In genomic region chr1:38699244-38699643, GRCm38 (mm10) we compare ENCODE assay signal across 20 mouse cellular contexts. TPM values are rescaled to one million over a fixed set of nuclear protein-coding genes. Genes with fewer than 3 reads are reported as not detected.
"Had no signal": no experiment of that assay in that cellular context is flagged by ENCODE, and none has a peak within 500 bp of the region (broad histone marks: within the 10 kb centered on the region; RNA-seq: fewer than 3 reads in every experiment).

No protein-coding gene starts in this region.

- DNase-seq: kidney, adult 8-10 months; kidney, postnatal 10 days; kidney, postnatal 36 days; layer of hippocampus, postnatal 36 days; liver, embryonic 13.5 days; lung, adult 2 months; right cerebral cortex, postnatal 14 days; right cerebral cortex, postnatal 4 days; thymus, adult 2 months; thymus, postnatal 25 days had no signal

- H3K9me3 ChIP-seq: kidney, embryonic 15.5 days; limb, embryonic 13.5 days; liver, embryonic 13.5 days; midbrain, embryonic 13.5 days; neural tube, embryonic 13.5 days had no signal

- H3K27me3 ChIP-seq: kidney, embryonic 15.5 days; limb, embryonic 13.5 days; liver, embryonic 13.5 days; midbrain, embryonic 13.5 days; neural tube, embryonic 13.5 days had no signal

- ATAC-seq: intestine, embryonic 16.5 days; midbrain, embryonic 13.5 days; midbrain, embryonic 16.5 days had no signal

- H3K4me3 ChIP-seq: kidney, embryonic 15.5 days; left cerebral cortex, adult 2 months; limb, embryonic 13.5 days; liver, embryonic 13.5 days; midbrain, embryonic 13.5 days; myocyte; neural tube, embryonic 13.5 days had no signal

- H3K4me2 ChIP-seq: kidney, embryonic 15.5 days; limb, embryonic 13.5 days; liver, embryonic 13.5 days; midbrain, embryonic 13.5 days; neural tube, embryonic 13.5 days had no signal

- H3K27ac ChIP-seq: kidney, embryonic 15.5 days; left cerebral cortex, adult 2 months; liver, embryonic 13.5 days; macrophage; midbrain, embryonic 13.5 days; neural tube, embryonic 13.5 days; stomach, postnatal 0 days had no signal

- H3K9ac ChIP-seq: kidney, embryonic 15.5 days; limb, embryonic 13.5 days; liver, embryonic 13.5 days; midbrain, embryonic 13.5 days; neural tube, embryonic 13.5 days had no signal

- H3K36me3 ChIP-seq: kidney, embryonic 15.5 days; limb, embryonic 13.5 days; liver, embryonic 13.5 days; midbrain, embryonic 13.5 days; neural tube, embryonic 13.5 days had no signal

RNA-seq across cellular contexts. Expression of gene Aff3, which starts 34.5 kb away (rescaled TPM):
- polyA plus RNA-seq: myocyte had no signal
